Mouse (Mus musculus): ENCODE measurements at regions not wholly inside any gene's neighbourhood (a gene's known extent, or its start where the extent isn't known, plus 50 kb on each side); places are given as distances from the start of the nearest gene placed in this dataset.

GRCm38 (mm10) chr16:31508981-31509380, 86.9 kb downstream of the Bdh1 start:
- Histone ChIP-seq H3K4me3 (ENCODE audit: control insufficient read depth, low read depth, low read length) (no peak overlapping the region; the same call in 1 of the 2 replicates), H3K4me1 (ENCODE audit: control insufficient read depth, insufficient read depth, low read length) (peaks cover 9% of the 10 kb centered on the region), H3K27me3 (ENCODE audit: control insufficient read depth, insufficient read depth, low read length) (no peaks in the 10 kb centered on the region), H3K36me3 (ENCODE audit: control insufficient read depth, insufficient read depth, low read length) (no peaks in the 10 kb centered on the region), H3K27ac (ENCODE audit: control insufficient read depth, insufficient read depth, low read depth, low read length) (no peak overlapping the region)
- TF ChIP-seq POLR2A (IDR thresholded peaks at IDR 0.05; ENCODE audit: control insufficient read depth, low read depth, low read length) (no peak), CTCF (IDR thresholded peaks at IDR 0.05; ENCODE audit: control insufficient read depth, insufficient read depth, insufficient replicate concordance, low read depth, low read length) (no peak)

- Histone ChIP-seq H3K36me3 (ENCODE audit: control insufficient read depth, insufficient read depth, low read length) (no peaks in the 10 kb centered on the region), H3K4me1 (ENCODE audit: control insufficient read depth, insufficient read depth, low read length) (peaks cover 9% of the 10 kb centered on the region), H3K4me3 (ENCODE audit: control insufficient read depth, low read depth, low read length) (no peak overlapping the region), H3K27me3 (ENCODE audit: control insufficient read depth, insufficient read depth, low read length) (no peaks in the 10 kb centered on the region), H3K27ac (ENCODE audit: control insufficient read depth, insufficient read depth, low read depth, low read length) (no peak overlapping the region)
- no peak for TF ChIP-seq CTCF (IDR thresholded peaks at IDR 0.05; ENCODE audit: control insufficient read depth, insufficient read depth, insufficient replicate concordance, low read depth, low read length)
- no peak for TF ChIP-seq POLR2A (IDR thresholded peaks at IDR 0.05; ENCODE audit: control insufficient read depth, low read depth, low read length)
These were observed 88.0 kb downstream of the Bdh1 start for GRCm38 (mm10) chr16:31510097-31510496.

- Histone ChIP-seq H3K27ac (ENCODE audit: control insufficient read depth, insufficient read depth, low read depth, low read length) (no peak overlapping the region), H3K4me3 (ENCODE audit: control insufficient read depth, low read depth, low read length) (no peak overlapping the region), H3K27me3 (ENCODE audit: control insufficient read depth, insufficient read depth, low read length) (no peaks in the 10 kb centered on the region), H3K4me1 (ENCODE audit: control insufficient read depth, insufficient read depth, low read length) (no peaks in the 10 kb centered on the region), H3K36me3 (ENCODE audit: control insufficient read depth, insufficient read depth, low read length) (no peaks in the 10 kb centered on the region)
- TF ChIP-seq POLR2A (IDR thresholded peaks at IDR 0.05; ENCODE audit: control insufficient read depth, low read depth, low read length) = no peak
These were observed 96.7 kb downstream of the Bdh1 start for GRCm38 (mm10) chr16:31518816-31519215.

- TF ChIP-seq CTCF (IDR thresholded peaks at IDR 0.05; ENCODE audit: control insufficient read depth, insufficient read depth, insufficient replicate concordance, low read depth, low read length) (no peak), POLR2A (IDR thresholded peaks at IDR 0.05; ENCODE audit: control insufficient read depth, low read depth, low read length) (no peak)
- Histone ChIP-seq H3K36me3 (ENCODE audit: control insufficient read depth, insufficient read depth, low read length) (no peaks in the 10 kb centered on the region), H3K27me3 (ENCODE audit: control insufficient read depth, insufficient read depth, low read length) (no peaks in the 10 kb centered on the region), H3K27ac (ENCODE audit: control insufficient read depth, insufficient read depth, low read depth, low read length) (no peak overlapping the region), H3K4me3 (ENCODE audit: control insufficient read depth, low read depth, low read length) (no peak overlapping the region), H3K4me1 (ENCODE audit: control insufficient read depth, insufficient read depth, low read length) (no peaks in the 10 kb centered on the region)
These were observed 98.0 kb downstream of the Bdh1 start for GRCm38 (mm10) chr16:31520081-31520480.

GRCm38 (mm10) chr16:31521786-31522185, 99.7 kb downstream of the Bdh1 start:
- Histone ChIP-seq H3K4me3 (ENCODE audit: control insufficient read depth, low read depth, low read length) (no peak overlapping the region), H3K27ac (ENCODE audit: control insufficient read depth, insufficient read depth, low read depth, low read length) (no peak overlapping the region), H3K27me3 (ENCODE audit: control insufficient read depth, insufficient read depth, low read length) (no peaks in the 10 kb centered on the region), H3K4me1 (ENCODE audit: control insufficient read depth, insufficient read depth, low read length) (no peaks in the 10 kb centered on the region), H3K36me3 (ENCODE audit: control insufficient read depth, insufficient read depth, low read length) (no peaks in the 10 kb centered on the region)
- TF ChIP-seq CTCF (IDR thresholded peaks at IDR 0.05; ENCODE audit: control insufficient read depth, insufficient read depth, insufficient replicate concordance, low read depth, low read length) (no peak), POLR2A (IDR thresholded peaks at IDR 0.05; ENCODE audit: control insufficient read depth, low read depth, low read length) (no peak)

GRCm38 (mm10) chr16:31526711-31527344, 104.7 kb downstream of the Bdh1 start:
- TF ChIP-seq POLR2A (IDR thresholded peaks at IDR 0.05; ENCODE audit: control insufficient read depth, low read depth, low read length) (no peak), CTCF (IDR thresholded peaks at IDR 0.05; ENCODE audit: control insufficient read depth, insufficient read depth, insufficient replicate concordance, low read depth, low read length) (no peak)
- no peaks in the 10 kb centered on the region for H3K36me3 ChIP-seq (ENCODE audit: control insufficient read depth, insufficient read depth, low read length)
- no peak overlapping the region for H3K4me3 ChIP-seq (ENCODE audit: control insufficient read depth, low read depth, low read length)
- H3K4me1 ChIP-seq (ENCODE audit: control insufficient read depth, insufficient read depth, low read length) = no peaks in the 10 kb centered on the region
- no peaks in the 10 kb centered on the region for H3K27me3 ChIP-seq (ENCODE audit: control insufficient read depth, insufficient read depth, low read length)
- no peak overlapping the region for H3K27ac ChIP-seq (ENCODE audit: control insufficient read depth, insufficient read depth, low read depth, low read length)

- no peak overlapping the region for H3K4me3 ChIP-seq (ENCODE audit: control insufficient read depth, low read depth, low read length)
- H3K27ac ChIP-seq (ENCODE audit: control insufficient read depth, insufficient read depth, low read depth, low read length) = no peak overlapping the region
- H3K27me3 ChIP-seq (ENCODE audit: control insufficient read depth, insufficient read depth, low read length) = no peaks in the 10 kb centered on the region
- H3K4me1 ChIP-seq (ENCODE audit: control insufficient read depth, insufficient read depth, low read length) = no peaks in the 10 kb centered on the region
- H3K36me3 ChIP-seq (ENCODE audit: control insufficient read depth, insufficient read depth, low read length) = no peaks in the 10 kb centered on the region
- TF ChIP-seq CTCF (IDR thresholded peaks at IDR 0.05; ENCODE audit: control insufficient read depth, insufficient read depth, insufficient replicate concordance, low read depth, low read length) = no peak
These were observed 106.7 kb downstream of the Bdh1 start for GRCm38 (mm10) chr16:31528596-31529283.
